Mouse (Mus musculus) C2C12 (cell line): Measurements from ENCODE around the gene Spdef. TPM values are rescaled to one million over a fixed set of nuclear protein-coding genes. Genes with fewer than 3 reads are reported as not detected.

Experiments used
- H3K27me3 ChIP-seq: one replicate; pipeline ENCODE4 v1.6.1; 2011; ENCODE audit not compliant: control insufficient read depth, insufficient read depth, insufficient read length
- H3K36me3 ChIP-seq: one replicate; pipeline ENCODE4 v1.6.1; 2011; ENCODE audit not compliant: control insufficient read depth, insufficient read depth
- H3K4me3 ChIP-seq: one replicate; pipeline ENCODE4 v1.5.1; 2011; ENCODE audit warnings: mild to moderate bottlenecking, control low read depth; ENCODE audit not compliant: poor library complexity, insufficient read depth, severe bottlenecking
- H3K79me2 ChIP-seq: one replicate; pipeline ENCODE4 v1.6.1; 2011; ENCODE audit not compliant: control insufficient read depth, insufficient read depth
- H3K79me3 ChIP-seq: one replicate; pipeline ENCODE4 v1.6.1; 2011; ENCODE audit warnings: low read depth, control low read depth
- H3ac ChIP-seq: one replicate; pipeline ENCODE3; 2011; ENCODE audit warnings: low read depth; ENCODE audit not compliant: control insufficient read depth, insufficient read length
- CEBPB ChIP-seq: IDR thresholded peaks from one replicate; pipeline ENCODE4 v1.6.1; 2011; ENCODE audit warnings: low read depth, mild to moderate bottlenecking, control low read depth, moderate library complexity
- CTCF ChIP-seq: IDR thresholded peaks from one replicate; pipeline ENCODE4 v1.5.1; 2011; ENCODE audit not compliant: control insufficient read depth, insufficient read depth, insufficient read length
- FOSL1 ChIP-seq: IDR thresholded peaks from one replicate; pipeline ENCODE4 v1.8.0; 2011; ENCODE audit warnings: mild to moderate bottlenecking, low read length; ENCODE audit not compliant: poor library complexity, insufficient read depth, severe bottlenecking
- MAX ChIP-seq: IDR thresholded peaks from one replicate; pipeline ENCODE4 v1.6.1; 2011; ENCODE audit warnings: mild to moderate bottlenecking, control low read depth
- MYOD1 ChIP-seq: IDR thresholded peaks from one replicate; pipeline ENCODE4 v1.6.1; 2011; ENCODE audit warnings: low read depth; ENCODE audit not compliant: control insufficient read depth, insufficient read length
- MYOG ChIP-seq: IDR thresholded peaks from one replicate; pipeline ENCODE4 v1.6.1; 2011; ENCODE audit not compliant: control insufficient read depth, insufficient read length; ENCODE audit errors: extremely low read depth
- USF1 ChIP-seq: IDR thresholded peaks from one replicate; pipeline ENCODE4 v1.6.1; 2011; ENCODE audit warnings: low read depth, mild to moderate bottlenecking, control low read depth, moderate library complexity
- polyA plus RNA-seq: library from polyadenylated mRNA; unstranded; fragments of >200 nt; fragmentation: generic; extraction: Trizol; gene quantifications from one replicate; pipeline ENCODE4 v1.2.1, GENCODE M21; 2012; ENCODE audit warnings: missing spikeins

The Spdef gene
- polyA plus RNA-seq, 1 experiment = not detected

- Histone ChIP-seq H3K27me3 (no peaks in the 10 kb centered on the region), H3K36me3 (peaks cover 51% of the 10 kb centered on the region), H3K79me3 (peaks cover 25% of the 10 kb centered on the region), H3ac (no peak overlapping the region), H3K79me2 (peaks cover 64% of the 10 kb centered on the region), H3K4me3 (no peak overlapping the region)
- TF ChIP-seq MYOD1 (peak; percentile 88), CTCF (no peak), FOSL1 (no peak), CEBPB (peak; percentile 20)
These were observed 38.8 kb upstream of the Spdef start for GRCm38 (mm10) chr17:27767543-27767942.

- peak overlapping the region; percentile 46 for H3ac ChIP-seq
- peaks cover 25% of the 10 kb centered on the region for H3K79me3 ChIP-seq
- H3K36me3 ChIP-seq = peaks cover 47% of the 10 kb centered on the region
- H3K4me3 ChIP-seq = no peak overlapping the region
- no peaks in the 10 kb centered on the region for H3K27me3 ChIP-seq
- TF ChIP-seq FOSL1 (no peak), MYOG (no peak), CEBPB (no peak), CTCF (no peak), USF1 (no peak), MYOD1 (no peak), MAX (no peak)
- H3K79me2 ChIP-seq = peaks cover 69% of the 10 kb centered on the region
These were observed 38.4 kb upstream of the Spdef start for GRCm38 (mm10) chr17:27767120-27767519.

GRCm38 (mm10) chr17:27765066-27765465 lies 36.3 kb upstream of the Spdef start:
- peaks cover 69% of the 10 kb centered on the region for H3K79me2 ChIP-seq
- H3K79me3 ChIP-seq = peaks cover 21% of the 10 kb centered on the region
- no peak overlapping the region for H3K4me3 ChIP-seq
- H3ac ChIP-seq = no peak overlapping the region
- no peak for TF ChIP-seq CTCF
- TF ChIP-seq FOSL1 = no peak
- no peak for TF ChIP-seq MAX
- TF ChIP-seq USF1 = no peak
- TF ChIP-seq MYOG = no peak
- no peak for TF ChIP-seq MYOD1
- no peak for TF ChIP-seq CEBPB
- H3K36me3 ChIP-seq = peaks cover 39% of the 10 kb centered on the region
- H3K27me3 ChIP-seq = no peaks in the 10 kb centered on the region

- H3K27me3 ChIP-seq = no peaks in the 10 kb centered on the region
- no peak overlapping the region for H3K4me3 ChIP-seq
- peaks cover 69% of the 10 kb centered on the region for H3K79me2 ChIP-seq
- peaks cover 39% of the 10 kb centered on the region for H3K36me3 ChIP-seq
- H3K79me3 ChIP-seq = peaks cover 23% of the 10 kb centered on the region
- no peak overlapping the region for H3ac ChIP-seq
- TF ChIP-seq USF1 (no peak), FOSL1 (no peak), CEBPB (no peak), MAX (no peak)
These were observed 35.7 kb upstream of the Spdef start for GRCm38 (mm10) chr17:27764453-27764852.

- Histone ChIP-seq H3K79me3 (peaks cover 15% of the 10 kb centered on the region), H3K4me3 (no peak overlapping the region), H3K36me3 (peaks cover 29% of the 10 kb centered on the region), H3K79me2 (peaks cover 68% of the 10 kb centered on the region), H3K27me3 (no peaks in the 10 kb centered on the region), H3ac (no peak overlapping the region)
- TF ChIP-seq CTCF (no peak), MAX (no peak), USF1 (no peak), CEBPB (no peak), FOSL1 (no peak), MYOD1 (no peak), MYOG (no peak)
These were observed 34.1 kb upstream of the Spdef start for GRCm38 (mm10) chr17:27762884-27763283.

GRCm38 (mm10) chr17:27761639-27762336 lies 33.0 kb upstream of the Spdef start:
- H3K27me3 ChIP-seq = no peaks in the 10 kb centered on the region
- H3ac ChIP-seq = no peak overlapping the region
- no peak for TF ChIP-seq MAX
- no peak for TF ChIP-seq USF1
- peak; percentile 86 for TF ChIP-seq CTCF
- TF ChIP-seq CEBPB = no peak
- TF ChIP-seq MYOG = no peak
- peak; percentile 41 for TF ChIP-seq MYOD1
- H3K36me3 ChIP-seq = peaks cover 27% of the 10 kb centered on the region
- peaks cover 69% of the 10 kb centered on the region for H3K79me2 ChIP-seq
- peaks cover 17% of the 10 kb centered on the region for H3K79me3 ChIP-seq
- no peak overlapping the region for H3K4me3 ChIP-seq
